Mouse (Mus musculus): Measurements from ENCODE around the gene Mgat2.
A peak's percentile ranks its signal among the peaks of the same experiment; 100 is the strongest.
"Not testable (repeated sequence)": the region's sequence is repeated elsewhere in the genome, so short reads cannot be mapped to it uniquely, and the experiment has no call there.

Mgat2 gene

DNA sequence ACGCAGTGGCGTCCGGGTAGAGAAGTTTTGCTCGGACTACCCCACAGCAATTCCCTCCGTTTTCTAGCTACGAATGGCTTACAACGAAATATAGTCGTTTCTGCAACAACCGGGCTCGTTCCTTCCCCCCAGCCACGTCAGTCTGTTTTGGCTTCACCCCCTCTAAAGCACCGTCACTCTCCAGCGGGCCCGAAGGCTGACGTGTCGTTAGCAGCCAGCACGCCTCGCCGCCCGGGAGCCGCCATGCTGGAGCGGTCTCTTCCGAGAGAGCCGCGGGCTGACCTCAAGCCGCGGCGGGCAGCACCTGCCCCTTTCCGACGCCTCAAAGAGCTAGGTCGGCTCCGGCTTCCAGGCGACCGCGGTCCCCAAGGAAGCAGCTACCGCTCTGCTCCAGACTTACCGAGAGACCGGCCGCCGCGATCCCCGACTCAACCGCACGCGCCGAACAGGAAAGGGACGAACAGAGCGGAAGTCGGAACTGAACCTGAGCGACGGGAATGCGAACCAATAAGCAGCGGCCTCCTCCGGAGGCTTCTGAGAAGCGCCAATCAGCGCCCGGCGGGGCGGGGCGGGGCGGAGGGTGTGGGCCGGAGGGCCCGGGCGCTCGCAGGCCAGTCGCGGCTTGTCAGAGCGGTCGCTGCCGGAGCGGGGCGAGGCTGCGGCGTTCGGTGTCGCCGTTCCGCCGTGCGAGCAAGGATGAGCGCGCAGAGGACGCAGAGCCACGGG, at the start of gene Mgat2, which contains the start of gene Rpl36al:
Mgat2 (plus strand) TSS at position 575 of the 726 bp plus-strand sequence.
Rpl36al (minus strand) TSS at position 501 of the 726 bp plus-strand sequence.
- peak; percentile 97 for DNase-seq (ENCODE audit: low spot score)

GRCm38 (mm10) chr12:69139201-69139600, 44.8 kb upstream of the Mgat2 start:
- DNase-seq (ENCODE audit: low spot score): no peak

DNA sequence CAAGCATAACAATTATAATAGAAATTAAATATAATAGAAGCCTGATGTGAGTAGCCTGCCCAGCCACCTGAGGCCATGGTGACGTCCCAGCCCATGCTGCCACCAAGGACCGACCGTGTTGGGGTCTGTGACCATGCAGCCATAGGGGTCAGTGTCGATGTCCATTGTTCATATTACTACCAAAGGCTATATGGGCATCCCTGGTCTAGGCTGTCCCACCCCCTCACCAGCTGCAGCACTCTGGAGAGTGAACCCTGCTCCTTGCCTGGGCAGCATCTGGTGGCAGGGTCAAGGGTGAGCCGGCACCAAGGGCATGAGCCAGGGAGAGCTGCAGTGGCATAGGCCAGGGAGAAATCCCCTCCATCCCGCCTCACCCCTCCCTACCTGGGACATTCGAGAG, 44.1 kb upstream of the Mgat2 start:
- no peak for DNase-seq (ENCODE audit: low spot score)

GRCm38 (mm10) chr12:69143460-69143859, 40.5 kb upstream of the Mgat2 start:
- no peak for DNase-seq (ENCODE audit: low spot score)

- DNase-seq (ENCODE audit: low spot score): no peak
Observed at GRCm38 (mm10) chr12:69147166-69147735, 36.7 kb upstream of the Mgat2 start.

GRCm38 (mm10) chr12:69150049-69150448, 33.9 kb upstream of the Mgat2 start:
- no peak for DNase-seq (ENCODE audit: low spot score)

GRCm38 (mm10) chr12:69155923-69156322, 28.0 kb upstream of the Mgat2 start:
- no peak for DNase-seq (ENCODE audit: low spot score)

- DNase-seq (ENCODE audit: low spot score): no peak
Observed at GRCm38 (mm10) chr12:69156436-69156835, 27.5 kb upstream of the Mgat2 start.

DNA sequence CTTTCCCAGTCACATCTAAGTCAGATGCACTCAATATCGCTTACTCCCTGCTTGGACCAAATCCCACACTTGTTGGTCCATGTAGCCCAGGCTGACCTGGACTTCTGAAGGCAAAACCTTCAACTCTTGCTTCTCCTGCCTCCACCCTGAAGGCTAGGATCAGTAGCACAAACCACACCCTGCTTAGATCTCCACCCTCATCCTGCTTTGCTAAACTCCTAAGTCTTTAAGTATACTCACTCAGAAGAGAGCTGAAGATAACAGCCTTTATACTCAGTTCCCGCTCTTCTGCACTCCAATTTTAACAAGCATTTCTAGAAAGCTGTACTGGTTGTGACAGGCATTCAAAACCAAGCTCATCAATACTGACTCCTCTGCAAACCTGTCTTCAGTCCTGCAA, 26.9 kb upstream of the Mgat2 start:
- DNase-seq (ENCODE audit: low spot score): no peak

GRCm38 (mm10) chr12:69158366-69158764, 25.6 kb upstream of the Mgat2 start:
- DNase-seq (ENCODE audit: low spot score): no peak

GRCm38 (mm10) chr12:69158765-69159577, 25.0 kb upstream of the Mgat2 start, which contains the start of gene Rps29:
Rps29 (minus strand) TSS chr12:69159186.
- peak; percentile 99 for DNase-seq (ENCODE audit: low spot score)

DNA sequence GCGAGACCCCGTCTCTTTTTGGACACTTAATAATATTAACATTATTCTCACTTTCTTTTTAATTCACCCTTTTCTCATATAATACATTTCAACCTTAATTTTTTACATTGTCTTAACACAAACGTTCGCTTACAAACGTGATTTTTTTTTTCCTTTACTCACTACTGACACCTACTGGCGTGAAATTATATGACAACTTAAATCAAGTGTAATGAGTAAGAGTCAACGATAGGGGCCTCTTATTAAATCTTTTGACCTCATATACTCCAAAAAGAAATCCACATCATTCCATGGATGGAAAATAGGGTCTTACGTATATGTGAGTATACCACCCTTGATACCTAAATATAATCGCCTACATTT, 24.4 kb upstream of the Mgat2 start:
- peak; percentile 62 for DNase-seq (ENCODE audit: low spot score)

GRCm38 (mm10) chr12:69160677-69161076, 23.3 kb upstream of the Mgat2 start:
- not testable (repeated sequence) for DNase-seq (ENCODE audit: low spot score)

DNA sequence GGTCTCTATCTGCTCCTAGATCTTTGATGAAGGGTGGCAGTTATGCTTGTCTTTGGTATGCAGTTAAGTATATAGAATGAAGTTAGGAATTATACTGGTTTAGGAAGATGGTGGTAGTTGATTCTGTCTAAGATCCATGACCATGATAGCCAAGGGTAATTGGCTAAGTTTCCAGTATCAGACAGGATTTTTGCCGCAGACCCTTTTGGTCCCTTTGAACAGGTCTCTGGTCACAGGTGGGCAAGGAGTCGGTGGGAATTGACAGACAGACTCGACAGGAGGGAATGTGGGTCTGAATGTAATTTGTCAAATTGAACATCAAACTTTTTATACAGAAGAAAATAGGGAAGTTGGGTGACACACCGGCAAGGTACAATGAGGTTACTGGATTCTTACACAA, 20.4 kb upstream of the Mgat2 start:
- not testable (repeated sequence) for DNase-seq (ENCODE audit: low spot score)

GRCm38 (mm10) chr12:69164904-69165303, 19.1 kb upstream of the Mgat2 start:
- DNase-seq (ENCODE audit: low spot score): no peak

DNA sequence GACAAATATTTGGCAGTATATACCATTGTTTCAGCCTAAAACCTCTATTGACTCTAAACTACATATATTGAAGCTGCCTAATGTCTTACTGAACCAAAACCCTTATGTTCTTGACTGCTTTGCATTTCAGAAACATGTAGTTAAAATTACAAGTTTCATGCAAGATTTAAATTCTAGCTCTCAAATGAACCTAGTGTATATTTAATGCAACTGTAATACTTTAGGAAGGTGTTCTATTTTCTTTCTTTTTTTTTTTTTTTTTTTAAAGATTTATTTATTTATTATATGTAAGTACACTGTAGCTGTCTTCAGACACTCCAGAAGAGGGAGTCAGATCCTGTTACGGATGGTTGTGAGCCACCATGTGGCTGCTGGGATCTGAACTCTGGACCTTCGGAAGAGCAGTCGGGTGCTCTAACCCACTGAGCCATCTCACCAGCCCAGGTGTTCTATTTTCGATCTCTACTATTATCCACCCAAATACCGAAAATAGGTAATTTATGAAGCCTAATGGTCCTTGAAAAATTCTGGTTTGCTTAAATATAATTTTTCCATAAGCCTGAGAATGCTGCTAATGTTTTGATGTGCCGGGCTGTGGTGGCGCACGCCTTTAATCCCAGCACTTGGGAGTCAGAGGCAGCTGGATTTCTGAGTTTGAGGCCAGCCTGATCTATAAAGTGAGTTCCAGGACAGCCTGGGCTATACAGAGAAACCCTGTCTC, 16.9 kb upstream of the Mgat2 start:
- DNase-seq (ENCODE audit: low spot score): not testable (repeated sequence)

DNA sequence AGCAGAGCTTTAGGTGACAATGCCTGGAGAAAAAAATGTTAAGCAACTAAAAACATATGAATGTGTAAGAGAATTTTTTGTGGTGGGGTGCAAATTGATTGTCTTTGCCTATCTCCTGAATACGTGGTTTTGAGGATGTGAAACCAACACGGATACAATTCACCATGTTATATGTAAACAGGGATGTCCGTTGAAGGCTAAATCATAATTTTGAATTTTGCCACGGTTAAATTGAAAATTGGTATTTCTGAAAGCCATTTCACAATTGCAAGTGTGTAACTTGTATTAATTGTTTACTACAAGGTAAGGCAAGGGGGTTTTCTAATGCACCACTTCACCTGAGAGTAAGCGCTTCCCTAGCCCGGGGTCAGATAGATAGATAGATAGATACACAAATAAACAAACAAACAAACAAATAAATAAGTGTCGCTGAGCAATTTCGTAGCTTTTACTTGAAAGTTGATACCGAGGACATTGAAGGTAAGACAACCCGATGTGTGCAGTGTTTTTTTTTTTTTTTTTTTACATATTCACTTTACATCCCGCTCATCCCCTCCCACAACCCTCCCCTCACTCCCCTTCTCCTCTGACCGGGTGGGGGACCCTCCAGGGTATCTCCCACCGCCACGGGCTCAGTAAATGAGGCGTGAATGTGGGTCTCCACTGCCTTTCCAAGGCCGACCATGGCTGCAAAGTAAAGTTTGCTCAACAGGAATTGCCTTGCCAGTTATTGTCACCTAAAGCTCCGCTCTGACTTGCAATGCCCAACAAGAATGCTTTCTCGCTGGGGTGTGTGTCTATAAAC, 16.1 kb upstream of the Mgat2 start:
- no peak for DNase-seq (ENCODE audit: low spot score)

DNA sequence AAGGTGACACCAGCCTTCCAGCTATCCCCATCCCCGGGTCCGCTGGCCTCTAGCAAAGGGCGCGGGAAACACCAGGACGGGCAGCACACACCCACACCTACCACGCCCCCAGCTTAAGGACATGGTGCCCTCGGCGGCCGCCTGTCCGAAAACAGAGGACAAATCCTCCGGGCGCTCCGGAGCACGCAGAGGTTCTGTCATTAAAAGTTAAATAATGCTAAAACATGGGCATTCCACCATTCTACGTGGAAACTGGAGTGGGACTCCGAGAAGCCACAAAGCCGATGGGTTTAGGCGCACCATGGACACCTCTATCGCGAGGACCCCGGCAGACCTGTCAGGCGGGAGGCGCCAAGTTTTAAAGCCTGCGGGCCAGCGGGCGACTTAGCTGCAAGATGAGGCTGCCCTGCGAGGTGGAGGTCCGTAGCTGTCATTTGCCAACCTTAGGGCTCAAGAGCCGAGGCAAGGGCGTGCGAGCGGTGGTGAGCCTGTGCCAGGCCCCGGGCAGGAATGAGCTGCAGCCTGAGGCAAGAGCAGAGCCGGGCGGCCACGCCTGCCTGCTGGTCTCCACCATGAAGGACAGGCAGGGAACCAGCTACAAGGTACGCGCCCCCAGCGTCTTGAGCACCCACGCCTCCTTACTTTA, 15.4 kb upstream of the Mgat2 start, which contains the start of gene Lrr1:
Lrr1 (plus strand) TSS at position 354 of the 646 bp plus-strand sequence.
- peak; percentile 92 for DNase-seq (ENCODE audit: low spot score)

DNA sequence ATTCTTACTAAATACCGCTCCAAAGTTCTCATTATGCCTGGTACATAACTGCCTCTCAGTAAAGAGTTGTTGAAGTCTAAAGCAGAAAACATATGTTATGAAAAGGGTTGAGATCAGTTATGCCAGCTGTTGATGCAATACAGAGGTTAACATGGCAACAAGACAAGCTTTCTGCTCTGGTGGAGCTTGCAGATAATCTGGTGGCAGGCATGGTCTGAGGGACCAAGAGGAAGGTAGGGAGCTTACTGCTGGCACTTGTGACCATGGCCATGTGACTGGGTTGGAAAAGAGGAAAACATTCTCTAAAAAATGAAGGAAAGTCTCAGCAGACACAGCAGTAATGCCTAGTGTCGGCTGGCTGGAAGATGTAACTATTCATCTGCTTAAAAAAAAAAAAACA, 12.7 kb upstream of the Mgat2 start:
- no peak for DNase-seq (ENCODE audit: low spot score)

GRCm38 (mm10) chr12:69175975-69176374, 8.0 kb upstream of the Mgat2 start:
- DNase-seq (ENCODE audit: low spot score): no peak

DNA sequence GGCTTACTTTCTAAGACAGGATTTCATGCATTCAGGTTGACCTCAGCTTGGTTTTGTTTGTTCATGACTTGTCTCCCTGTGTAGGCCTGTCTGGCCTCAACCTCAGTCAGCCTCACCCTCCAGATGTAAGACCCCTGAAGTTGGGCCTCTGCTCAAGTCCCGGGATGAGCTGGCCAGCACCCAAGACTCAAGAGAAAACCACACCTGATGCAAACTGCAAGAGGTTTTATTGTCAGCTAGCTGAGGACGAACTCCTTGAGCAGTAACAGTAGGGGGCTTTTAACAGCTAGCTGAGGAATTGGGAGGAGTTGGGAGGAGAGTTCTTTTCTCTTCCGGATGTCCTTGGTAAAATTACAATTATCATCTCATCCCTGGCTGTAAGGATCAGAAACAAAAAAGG, 6.4 kb upstream of the Mgat2 start:
- DNase-seq (ENCODE audit: low spot score): no peak
